Mouse (Mus musculus) limb, embryonic 10.5 days (tissue): Measurements from ENCODE around the gene Tns3. TPM values are rescaled to one million over a fixed set of nuclear protein-coding genes. Genes with fewer than 3 reads are reported as not detected.
"Not testable (repeated sequence)": the region's sequence is repeated elsewhere in the genome, so short reads cannot be mapped to it uniquely, and the experiment has no call there.

Source experiments
- DNase-seq: peaks from one replicate; pipeline ENCODE4 v3.0.0-alpha.2; 2017; ENCODE audit warnings: low spot score
- H3K27ac ChIP-seq: fragments of 300-500 bp; sonication (generic); 2 replicates; pipeline ENCODE4 v1.5.1; 2016; ENCODE audit warnings: mild to moderate bottlenecking
- H3K27me3 ChIP-seq: fragments of 300-500 bp; sonication (generic); 2 replicates; pipeline ENCODE4 v1.6.1; 2016; ENCODE audit warnings: low read depth, mild to moderate bottlenecking; ENCODE audit not compliant: poor library complexity, severe bottlenecking
- H3K36me3 ChIP-seq: fragments of 300-500 bp; sonication (generic); 2 replicates; pipeline ENCODE4 v1.6.1; 2016; ENCODE audit warnings: mild to moderate bottlenecking, moderate library complexity
- H3K4me1 ChIP-seq: fragments of 300-500 bp; sonication (generic); 2 replicates; pipeline ENCODE4 v1.6.1; 2016
- H3K4me3 ChIP-seq: fragments of 300-500 bp; sonication (generic); 2 replicates; pipeline ENCODE4 v1.5.1; 2016; ENCODE audit warnings: mild to moderate bottlenecking, moderate library complexity
- H3K9me3 ChIP-seq: fragments of 300-500 bp; sonication (generic); replicated peaks from 2 replicates; pipeline ENCODE4 v1.6.1; 2016; ENCODE audit warnings: mild to moderate bottlenecking
- WGBS: fragments of 180-500 bp; shearing (Covaris S2); methylation state at CpG from one replicate; pipeline ENCODE4 v1.1.7; 2016; 5-methylcytosine and 5-hydroxymethylcytosine counted together
- polyA plus RNA-seq: library from polyadenylated mRNA; unstranded; fragments of >200 nt; fragmentation: Nextera tagmentation; extraction: Ambion mirVana; gene quantifications from 2 replicates; pipeline ENCODE4 v1.2.1, GENCODE M21; 2016

Tns3 gene
- polyA plus RNA-seq, 1 experiment from 2014 or later, result 35.6 TPM

GRCm38 (mm10) chr11:8624179-8624886, 40.0 kb downstream of the Tns3 start:
- peak; percentile 90 for DNase-seq
- Histone ChIP-seq H3K27me3 (no peaks in the 10 kb centered on the region), H3K9me3 (no peaks in the 10 kb centered on the region), H3K4me1 (peaks cover 60% of the 10 kb centered on the region), H3K4me3 (peak overlapping the region; percentile 95), H3K36me3 (peaks cover 10% of the 10 kb centered on the region; the same call in 1 of the 2 replicates), H3K27ac (peak overlapping the region; percentile 99)
- WGBS, result under 1% methylated on average over 74 of the region's 74 CpGs

- Histone ChIP-seq H3K27me3 (no peaks in the 10 kb centered on the region), H3K4me3 (peak overlapping the region; percentile 95), H3K36me3 (peaks cover 10% of the 10 kb centered on the region; the same call in 1 of the 2 replicates), H3K27ac (peak overlapping the region; percentile 99), H3K9me3 (no peaks in the 10 kb centered on the region), H3K4me1 (peaks cover 60% of the 10 kb centered on the region)
- WGBS, result 5% methylated on average over 20 of the region's 20 CpGs
- peak; percentile 48 for DNase-seq
Observed at GRCm38 (mm10) chr11:8623852-8624178, 40.5 kb downstream of the Tns3 start.

DNA sequence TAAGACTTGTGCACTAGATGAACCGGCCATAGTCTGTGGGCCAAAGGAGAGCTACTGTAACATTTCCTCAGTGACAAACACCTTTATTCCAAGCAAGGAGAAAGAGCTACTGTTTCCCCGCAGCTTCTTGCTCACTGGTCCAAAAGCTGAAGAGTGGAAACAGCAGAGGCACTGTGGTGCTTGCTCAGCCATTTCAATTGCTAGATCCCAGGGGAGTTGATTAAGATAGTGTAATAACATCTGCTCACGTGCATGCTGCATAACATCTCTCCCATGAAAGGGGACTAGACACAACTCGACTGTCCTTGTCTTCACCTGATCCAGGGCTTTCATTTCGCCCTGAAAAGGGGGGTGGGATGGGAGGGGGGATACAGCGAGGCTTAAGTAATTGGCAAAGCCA, 41.7 kb downstream of the Tns3 start:
- Histone ChIP-seq H3K27me3 (no peaks in the 10 kb centered on the region), H3K9me3 (no peaks in the 10 kb centered on the region), H3K4me1 (peaks cover 65% of the 10 kb centered on the region), H3K27ac (peak overlapping the region; percentile 99), H3K36me3 (no peaks in the 10 kb centered on the region; the same call in 1 of the 2 replicates), H3K4me3 (peak overlapping the region; percentile 95)
- no peak for DNase-seq
- 64% methylated on average over 6 of the region's 6 CpGs for WGBS

DNA sequence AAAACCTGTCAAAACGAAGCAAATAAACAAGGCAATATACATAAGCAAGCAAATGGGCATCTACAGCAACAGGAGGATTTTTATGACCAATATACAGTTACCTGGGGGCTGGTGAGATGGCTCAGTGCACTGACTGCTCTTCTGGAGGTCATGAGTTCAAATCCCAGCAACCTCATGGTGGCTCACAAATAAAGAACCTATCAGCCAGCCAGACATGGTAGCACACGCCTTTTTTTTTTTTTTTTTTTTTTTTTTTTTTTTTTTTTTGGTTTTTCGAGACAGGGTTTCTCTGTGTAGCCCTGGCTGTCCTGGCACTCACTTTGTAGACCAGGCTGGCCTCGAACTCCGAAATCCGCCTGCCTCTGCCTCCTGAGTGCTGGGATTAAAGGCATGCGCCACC, 45.2 kb downstream of the Tns3 start:
- peaks cover 53% of the 10 kb centered on the region for H3K4me1 ChIP-seq
- not testable (repeated sequence) for H3K27me3 ChIP-seq, H3K9me3 ChIP-seq, H3K27ac ChIP-seq, H3K4me3 ChIP-seq, DNase-seq
- peaks cover 21% of the 10 kb centered on the region for H3K36me3 ChIP-seq
- WGBS, result 92% methylated on average over 7 of the region's 7 CpGs

- Histone ChIP-seq H3K27me3 (no peaks in the 10 kb centered on the region), H3K9me3 (no peaks in the 10 kb centered on the region), H3K4me3 (no peak overlapping the region), H3K36me3 (peaks cover 29% of the 10 kb centered on the region), H3K4me1 (peaks cover 51% of the 10 kb centered on the region), H3K27ac (no peak overlapping the region)
- DNase-seq, result no peak
- 87% methylated on average over 10 of the region's 10 CpGs for WGBS
Observed at GRCm38 (mm10) chr11:8618301-8618700, 46.0 kb downstream of the Tns3 start.

GRCm38 (mm10) chr11:8615436-8615835, 48.9 kb downstream of the Tns3 start:
- Histone ChIP-seq H3K27ac (no peak overlapping the region), H3K4me3 (no peak overlapping the region), H3K36me3 (peaks cover 55% of the 10 kb centered on the region), H3K4me1 (peaks cover 40% of the 10 kb centered on the region), H3K9me3 (no peaks in the 10 kb centered on the region), H3K27me3 (no peaks in the 10 kb centered on the region)
- 76% methylated on average over 12 of the region's 12 CpGs for WGBS
- DNase-seq, result no peak

DNA sequence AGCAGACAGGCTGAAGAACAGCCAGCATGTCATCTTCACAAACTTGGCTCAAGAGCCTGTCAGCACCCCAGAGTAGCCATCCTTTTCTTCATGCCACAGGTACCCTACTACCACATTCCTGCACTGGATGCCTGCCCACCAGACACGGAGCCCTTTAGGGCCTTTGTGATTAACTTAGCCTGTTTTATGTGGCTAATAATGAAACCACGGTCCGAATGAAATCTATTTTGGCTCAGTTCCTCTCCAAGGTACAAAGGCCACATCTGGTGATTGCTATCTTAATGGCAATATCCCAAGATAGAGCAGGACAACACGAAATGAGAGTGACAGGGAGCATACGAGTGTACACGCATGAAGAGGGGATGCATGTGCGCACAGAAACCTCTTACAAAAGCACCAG, 53.9 kb downstream of the Tns3 start:
- 74% methylated on average over 7 of the region's 7 CpGs for WGBS
- Histone ChIP-seq H3K9me3 (no peaks in the 10 kb centered on the region), H3K27me3 (no peaks in the 10 kb centered on the region), H3K4me3 (no peak overlapping the region), H3K4me1 (peaks cover 25% of the 10 kb centered on the region), H3K36me3 (peaks cover 96% of the 10 kb centered on the region), H3K27ac (no peak overlapping the region)
- no peak for DNase-seq

DNA sequence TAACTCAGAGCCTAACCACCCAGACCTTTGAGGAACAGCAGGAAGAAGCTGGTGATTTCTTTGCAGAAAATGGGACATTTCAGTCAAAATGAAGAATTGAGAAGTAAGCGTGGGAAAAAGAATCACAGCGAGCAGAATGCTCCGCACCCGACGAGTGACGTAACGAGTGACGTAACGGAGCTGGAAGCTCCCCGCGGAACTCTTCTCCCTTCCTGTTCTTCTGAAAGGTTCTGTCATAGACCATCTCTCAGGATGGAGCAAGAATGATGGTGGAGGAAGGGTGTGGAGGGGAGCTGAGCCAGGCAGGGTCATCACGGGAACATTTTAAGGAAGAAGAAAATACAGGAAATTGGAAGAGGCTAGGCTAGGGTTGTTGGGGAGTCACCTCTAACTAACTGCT, 54.5 kb downstream of the Tns3 start:
- WGBS, result 90% methylated on average over 12 of the region's 12 CpGs
- H3K9me3 ChIP-seq, result no peaks in the 10 kb centered on the region
- H3K27ac ChIP-seq, result no peak overlapping the region
- H3K4me3 ChIP-seq, result no peak overlapping the region
- peaks cover 96% of the 10 kb centered on the region for H3K36me3 ChIP-seq
- no peaks in the 10 kb centered on the region for H3K27me3 ChIP-seq
- no peak for DNase-seq
- peaks cover 23% of the 10 kb centered on the region for H3K4me1 ChIP-seq

GRCm38 (mm10) chr11:8607123-8607522, 57.2 kb downstream of the Tns3 start:
- H3K27ac ChIP-seq, result no peak overlapping the region
- H3K4me1 ChIP-seq, result peaks cover 30% of the 10 kb centered on the region
- no peaks in the 10 kb centered on the region for H3K27me3 ChIP-seq
- no peak overlapping the region for H3K4me3 ChIP-seq
- peaks cover 89% of the 10 kb centered on the region for H3K36me3 ChIP-seq
- 96% methylated on average over 1 of the region's 1 CpGs for WGBS
- H3K9me3 ChIP-seq, result no peaks in the 10 kb centered on the region
- no peak for DNase-seq

DNA sequence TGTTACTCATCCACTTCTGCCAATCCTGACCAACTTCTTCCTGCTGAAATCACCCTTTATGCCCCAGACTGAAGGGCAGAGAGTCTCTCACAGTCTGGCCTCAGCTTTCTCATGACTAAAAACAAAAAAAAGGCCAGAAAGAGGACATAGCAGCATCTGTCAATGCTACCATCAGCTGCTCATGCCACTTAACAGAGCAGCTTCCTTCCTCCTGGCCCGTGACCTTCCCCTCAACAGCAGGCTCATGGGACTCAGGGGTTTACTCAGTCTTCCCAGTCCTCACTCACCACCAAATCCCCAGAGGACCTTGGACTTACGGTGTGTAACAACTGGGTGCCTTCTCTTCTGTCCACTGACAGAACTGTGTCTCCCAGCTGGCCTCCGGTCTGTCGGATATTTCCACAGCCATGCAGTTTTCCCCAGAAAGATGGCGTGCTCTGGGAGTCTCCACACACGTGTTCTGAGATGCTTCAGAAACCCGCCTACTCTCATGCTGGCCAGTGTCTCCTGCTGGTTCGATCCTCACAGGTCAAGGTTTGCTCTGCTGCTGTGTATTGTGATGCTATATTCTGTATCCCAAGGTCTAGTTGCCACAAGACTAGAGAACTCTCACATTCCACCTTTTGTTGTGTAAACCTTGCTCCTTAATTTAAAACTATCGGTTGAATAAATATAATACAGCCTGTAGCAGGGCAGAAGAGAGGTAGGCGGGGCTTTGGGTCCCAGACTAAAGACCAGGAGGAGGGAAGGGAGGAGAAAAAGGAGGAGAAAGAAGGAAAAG, 59.4 kb downstream of the Tns3 start:
- Histone ChIP-seq H3K9me3 (no peaks in the 10 kb centered on the region), H3K27me3 (no peaks in the 10 kb centered on the region), H3K27ac (no peak overlapping the region), H3K36me3 (peaks cover 81% of the 10 kb centered on the region), H3K4me1 (peaks cover 33% of the 10 kb centered on the region), H3K4me3 (no peak overlapping the region)
- 92% methylated on average over 10 of the region's 10 CpGs for WGBS
- no peak for DNase-seq

GRCm38 (mm10) chr11:8602606-8603005, 61.7 kb downstream of the Tns3 start:
- no peak for DNase-seq
- Histone ChIP-seq H3K27me3 (no peaks in the 10 kb centered on the region), H3K36me3 (peaks cover 80% of the 10 kb centered on the region), H3K4me3 (no peak overlapping the region), H3K27ac (no peak overlapping the region), H3K9me3 (no peaks in the 10 kb centered on the region), H3K4me1 (peaks cover 28% of the 10 kb centered on the region)
- WGBS, result 94% methylated on average over 1 of the region's 1 CpGs

- H3K9me3 ChIP-seq, result no peaks in the 10 kb centered on the region
- peak overlapping the region; percentile 37 for H3K27ac ChIP-seq
- H3K4me3 ChIP-seq, result no peak overlapping the region
- DNase-seq, result no peak
- WGBS, result 73% methylated on average over 7 of the region's 7 CpGs
- peaks cover 28% of the 10 kb centered on the region for H3K4me1 ChIP-seq
- H3K36me3 ChIP-seq, result peaks cover 80% of the 10 kb centered on the region
- no peaks in the 10 kb centered on the region for H3K27me3 ChIP-seq
Observed at GRCm38 (mm10) chr11:8601411-8601821, 62.9 kb downstream of the Tns3 start.

DNA sequence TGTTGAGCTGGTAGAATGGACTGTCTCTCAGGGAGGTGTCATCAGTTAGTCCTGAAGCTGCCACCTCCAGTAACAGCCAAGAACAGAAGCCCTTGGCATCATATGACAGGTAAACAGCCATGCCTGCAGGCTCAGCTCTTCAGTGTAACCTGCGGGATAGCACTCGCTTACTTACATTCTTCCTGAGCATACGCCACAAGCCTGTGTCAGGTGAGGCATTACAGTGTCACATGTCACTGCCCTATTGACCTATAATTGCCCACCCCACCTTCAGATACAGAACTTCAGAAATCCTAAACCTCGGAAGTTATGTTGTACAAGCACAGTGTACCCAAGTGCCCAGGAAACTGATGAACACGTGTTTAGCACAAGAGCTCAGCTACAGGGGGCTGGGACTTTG, 68.7 kb downstream of the Tns3 start:
- H3K9me3 ChIP-seq, result no peaks in the 10 kb centered on the region
- H3K27ac ChIP-seq, result no peak overlapping the region
- WGBS, result 80% methylated on average over 5 of the region's 5 CpGs
- H3K4me3 ChIP-seq, result no peak overlapping the region
- DNase-seq, result no peak
- H3K4me1 ChIP-seq, result peaks cover 4% of the 10 kb centered on the region
- peaks cover 93% of the 10 kb centered on the region for H3K36me3 ChIP-seq
- H3K27me3 ChIP-seq, result no peaks in the 10 kb centered on the region
